Mouse (Mus musculus): ENCODE results near the gene Tpcn1. TPM values are rescaled to one million over a fixed set of nuclear protein-coding genes. Genes with fewer than 3 reads are reported as not detected.

Gene Tpcn1
- total RNA-seq (2021) = 40.2 and 42.4 TPM in 2 replicates
- long read RNA-seq, full-length matches to known transcripts = 6 of 16 reads
- long read RNA-seq, partial matches to known transcripts = 0 of 16 reads
- long read RNA-seq, other reads (novel, unspliced or antisense) = 10 of 16 reads

DNA sequence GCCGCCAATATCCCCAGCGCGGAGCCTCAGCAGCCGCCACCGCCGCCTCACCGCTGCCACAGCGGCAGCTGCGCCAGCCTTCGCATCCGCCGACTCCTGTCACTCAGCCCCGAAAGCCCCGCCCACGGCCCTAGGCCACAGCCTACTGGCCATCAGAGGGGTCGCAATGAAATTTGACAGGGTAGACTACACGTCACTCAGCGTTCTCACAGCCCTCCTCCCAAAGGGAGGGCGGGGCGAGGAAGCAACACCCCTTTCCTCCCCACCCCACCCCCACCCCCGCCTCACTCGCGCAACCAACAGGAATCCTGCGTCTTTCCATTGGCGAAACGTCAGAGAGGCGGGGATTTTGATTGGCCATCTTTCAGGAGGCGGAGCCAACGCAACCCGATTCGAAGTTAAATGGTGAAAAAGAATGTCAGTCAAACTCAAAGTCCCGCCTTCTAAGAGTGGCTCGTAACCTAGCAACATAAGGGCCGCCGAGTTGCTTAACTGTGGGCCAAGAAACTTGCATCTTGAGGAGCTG is at the start of gene Tpcn1, which contains the start of gene Iqcd:
Gene Tpcn1, minus strand, starts transcription at position 105 of the 526 bp plus-strand sequence.
Gene Iqcd, plus strand, starts transcription at position 448 of the 526 bp plus-strand sequence.
- peak; percentile 99 for DNase-seq

- DNase-seq = no peak
These were observed 47.2 kb upstream of the Tpcn1 start for GRCm38 (mm10) chr5:120635633-120636032.

- no peak for DNase-seq
These were observed 46.4 kb upstream of the Tpcn1 start for GRCm38 (mm10) chr5:120634860-120635259.

- peak; percentile 64 for DNase-seq
These were observed 45.7 kb upstream of the Tpcn1 start, which contains the start of gene Cfap73 for GRCm38 (mm10) chr5:120634131-120634530. Gene Cfap73 (minus strand): TSS chr5:120634235.

- DNase-seq = no peak
These were observed 43.4 kb upstream of the Tpcn1 start for GRCm38 (mm10) chr5:120631892-120632291.

- DNase-seq = no peak
These were observed 42.7 kb upstream of the Tpcn1 start for GRCm38 (mm10) chr5:120631128-120631527.

GRCm38 (mm10) chr5:120628624-120629023 is 40.2 kb upstream of the Tpcn1 start:
- no peak for DNase-seq

DNA sequence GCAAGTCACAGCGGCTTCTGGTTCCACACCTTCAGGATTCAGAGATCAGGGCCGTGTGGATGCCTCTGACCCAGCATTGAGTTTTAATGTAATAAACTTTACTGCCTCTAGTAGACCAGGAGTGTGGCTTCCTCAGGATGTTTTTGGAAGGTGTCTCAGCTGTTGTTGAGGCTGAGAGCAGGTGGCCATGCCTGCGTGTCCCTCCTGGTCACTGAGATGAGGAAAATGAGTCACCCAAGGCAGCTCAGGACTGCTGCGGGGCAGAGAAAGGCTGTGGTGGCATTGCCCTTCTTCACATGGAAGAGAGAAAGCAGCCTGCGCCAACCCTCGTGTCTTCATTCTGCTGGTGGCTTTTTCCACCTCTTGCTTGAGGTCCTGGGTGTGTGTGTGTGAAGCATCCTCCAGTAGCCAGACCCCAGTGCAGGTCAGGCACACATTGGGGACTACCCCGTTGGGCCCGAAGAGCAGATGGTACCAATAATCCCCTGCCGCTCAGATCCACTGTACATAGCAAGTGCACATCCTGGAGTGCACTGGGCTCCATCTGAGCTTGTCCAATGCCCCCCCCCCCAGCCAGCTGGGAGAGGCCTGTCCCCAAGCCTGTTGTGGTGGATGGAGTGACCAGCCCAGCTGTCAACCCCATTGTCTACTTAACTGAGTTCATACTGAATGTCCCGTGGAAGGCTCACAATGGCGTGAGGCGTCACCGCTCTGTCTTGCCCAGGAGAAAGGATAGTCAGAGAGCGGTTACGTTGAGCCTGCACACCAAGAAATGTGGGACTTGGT is 39.2 kb upstream of the Tpcn1 start:
- no peak for DNase-seq

DNA sequence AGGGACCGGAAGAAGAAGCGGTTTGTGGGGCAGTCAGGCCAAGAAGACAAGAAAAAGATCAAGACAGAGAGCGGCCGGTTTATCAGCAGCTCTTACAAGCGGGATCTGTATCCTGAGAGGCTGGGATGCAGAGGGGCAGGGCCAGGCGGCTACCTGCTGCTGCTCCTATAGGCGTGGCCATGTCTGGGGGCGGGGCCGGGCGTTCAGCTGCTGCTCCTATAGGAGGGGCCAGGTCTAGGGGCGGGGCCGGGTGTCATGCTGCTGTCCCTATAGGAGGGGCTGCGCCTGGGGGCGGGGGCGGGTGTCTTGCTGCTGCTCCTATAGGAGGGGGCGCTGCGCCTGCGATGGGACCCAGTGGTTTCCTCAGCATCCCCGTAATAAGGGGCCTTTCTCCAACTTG is 37.9 kb upstream of the Tpcn1 start:
- no peak for DNase-seq

- no peak for DNase-seq
These were observed 36.0 kb upstream of the Tpcn1 start for GRCm38 (mm10) chr5:120624427-120624826.

DNA sequence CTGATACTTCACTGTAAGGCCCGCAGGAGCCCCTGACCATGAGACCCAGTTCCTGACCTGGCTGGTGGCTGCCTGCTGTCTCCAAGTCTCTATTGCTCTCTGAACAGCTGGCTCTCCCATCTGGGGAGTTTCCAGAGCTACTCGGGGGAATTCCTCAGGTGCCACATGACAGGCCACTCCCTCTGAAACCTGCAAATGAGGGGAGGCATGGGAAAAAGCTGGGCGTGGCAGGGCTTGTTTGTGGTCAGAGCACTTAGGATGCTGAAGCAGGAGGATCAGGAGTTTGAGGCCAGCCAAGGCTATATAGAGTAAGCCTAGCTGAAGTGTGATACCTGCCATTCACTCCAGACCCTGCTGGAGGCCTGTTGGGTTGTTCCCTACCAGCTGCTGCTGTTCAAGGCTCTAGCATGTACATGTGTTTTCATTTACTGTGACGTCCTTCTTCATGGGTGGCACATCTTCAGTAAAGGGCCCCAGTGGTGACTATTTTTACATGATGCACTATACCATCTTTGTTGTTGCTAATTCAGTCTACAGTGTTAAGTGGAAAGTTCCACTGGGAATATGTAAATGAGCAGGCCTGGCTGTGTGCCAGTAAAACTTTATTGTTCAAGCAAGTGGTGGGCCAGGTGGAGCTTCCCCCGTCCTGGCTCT is 33.9 kb upstream of the Tpcn1 start:
- DNase-seq = no peak

DNA sequence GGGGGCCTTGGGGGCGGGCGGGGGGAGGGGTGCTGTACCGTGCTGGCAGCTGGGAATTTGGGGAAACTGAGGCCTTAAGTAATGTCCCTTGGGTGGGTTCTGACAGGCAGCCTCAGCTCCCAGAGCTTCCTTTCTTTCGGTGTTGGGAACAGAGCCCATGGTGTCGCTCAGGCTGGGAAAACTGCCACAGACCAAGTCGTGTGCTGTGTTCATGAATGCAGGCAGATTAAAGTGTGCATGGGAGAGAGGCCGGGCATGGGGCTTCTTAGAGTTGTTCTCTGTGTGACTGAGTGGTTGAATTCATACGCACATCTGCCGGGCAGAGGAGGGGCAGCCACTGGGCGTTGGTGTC is 33.3 kb upstream of the Tpcn1 start:
- no peak for DNase-seq

- DNase-seq = no peak
These were observed 32.7 kb upstream of the Tpcn1 start for GRCm38 (mm10) chr5:120621078-120621765.

DNA sequence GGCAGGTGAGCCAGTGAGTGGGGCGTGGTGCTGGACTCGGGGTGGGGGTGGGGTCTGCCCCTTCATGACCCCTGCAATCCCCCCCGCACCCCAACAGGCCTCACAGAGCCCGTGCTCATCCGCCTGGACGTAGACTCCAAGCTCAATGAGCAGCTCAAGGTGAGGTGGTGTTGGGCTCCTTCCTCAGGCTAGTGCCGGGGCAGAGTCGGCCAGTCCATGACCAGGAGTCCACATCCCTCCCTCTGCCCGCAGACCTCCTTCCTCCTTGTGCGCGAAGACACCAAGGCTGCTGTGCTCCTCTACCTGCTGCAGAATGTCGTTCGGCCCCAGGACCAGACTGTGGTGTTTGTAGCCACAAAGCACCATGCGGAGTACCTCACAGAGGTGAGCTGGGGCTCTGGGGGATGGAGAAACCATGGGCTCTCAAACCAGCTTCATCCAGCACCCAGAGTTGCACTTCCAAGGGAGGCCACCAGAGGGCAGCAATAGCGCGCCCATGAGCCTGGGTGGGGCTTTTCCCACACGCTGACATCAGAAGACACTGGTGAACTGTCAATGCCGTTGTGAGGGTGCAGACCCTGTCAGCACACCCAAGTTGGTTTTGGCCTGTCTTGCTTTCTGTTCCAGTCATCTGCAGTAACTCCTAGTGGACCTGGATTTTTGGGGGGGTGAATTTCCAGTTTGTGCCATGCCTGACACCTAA is 32.1 kb upstream of the Tpcn1 start:
- DNase-seq = peak; percentile 87

GRCm38 (mm10) chr5:120619201-120619600 is 30.7 kb upstream of the Tpcn1 start:
- peak; percentile 67 for DNase-seq

DNA sequence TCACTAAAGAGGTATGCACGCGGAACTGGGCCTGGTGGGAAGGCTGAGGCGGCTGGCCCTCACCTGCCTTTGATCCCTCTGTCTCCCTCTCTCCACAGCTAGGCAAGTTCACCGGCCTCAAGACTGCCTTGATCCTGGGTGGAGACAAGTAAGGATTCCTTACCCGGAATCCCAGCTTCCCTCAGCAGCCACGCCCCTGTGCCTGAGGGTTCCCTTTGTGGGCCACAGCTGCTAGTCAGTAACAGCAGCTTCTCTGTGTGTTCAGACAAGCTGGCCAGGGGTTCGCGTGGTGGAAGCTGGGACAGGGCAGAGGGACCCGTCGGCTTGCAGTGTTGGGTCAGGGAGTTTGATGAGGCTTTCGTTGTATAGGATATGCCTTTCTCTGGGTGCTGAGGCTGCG is 30.3 kb upstream of the Tpcn1 start:
- no peak for DNase-seq

- DNase-seq = no peak
These were observed 27.4 kb upstream of the Tpcn1 start for GRCm38 (mm10) chr5:120615903-120616302.

GRCm38 (mm10) chr5:120612822-120613604 is 24.5 kb upstream of the Tpcn1 start:
- DNase-seq = peak; percentile 100

GRCm38 (mm10) chr5:120612442-120612821 is 24.0 kb upstream of the Tpcn1 start, which contains the start of the genes Rita1 and Ddx54:
Gene Rita1 (minus strand): TSS chr5:120612589.
Gene Ddx54 (plus strand): TSS chr5:120612739.
- DNase-seq = peak; percentile 95

- DNase-seq = no peak
These were observed 22.9 kb upstream of the Tpcn1 start for GRCm38 (mm10) chr5:120611416-120611815.

- no peak for DNase-seq
These were observed 22.4 kb upstream of the Tpcn1 start for GRCm38 (mm10) chr5:120610906-120611305.

Measured in adrenal gland, postnatal 25 days (tissue).